In the genomic region with DNA sequence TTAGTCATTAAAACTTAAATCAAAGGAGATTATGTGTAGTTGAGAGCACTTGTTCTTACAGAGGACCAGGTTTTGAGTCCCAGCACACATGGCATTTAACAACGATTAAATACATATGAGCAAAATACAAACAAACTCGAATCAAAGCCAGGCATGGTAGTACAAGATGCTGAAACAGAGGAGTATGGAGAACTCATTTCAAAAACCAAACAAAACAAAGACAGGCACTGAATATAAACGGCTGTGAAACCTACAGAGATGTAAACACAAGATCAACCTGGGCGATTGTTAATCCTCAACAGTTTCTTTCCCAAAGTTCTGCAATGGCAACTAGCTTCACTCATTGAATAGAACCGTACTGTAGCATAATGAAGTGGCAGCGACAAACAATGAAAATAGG, we compare ENCODE assay signal across 9 mouse cellular contexts. TPM values are rescaled to one million over a fixed set of nuclear protein-coding genes. Genes with fewer than 3 reads are reported as not detected.
A peak's percentile ranks its signal among the peaks of the same experiment; 100 is the strongest.
DNase-seq lines count a peak whose midpoint lies in the region; ATAC-seq and TF ChIP-seq lines count a peak whose summit lies in the region.
"Had no signal": no experiment of that assay in that cellular context is flagged by ENCODE, and none has a peak within 500 bp of the region (broad histone marks: within the 10 kb centered on the region; RNA-seq: fewer than 3 reads in every experiment).

No protein-coding gene starts in this region.

- H3K27ac ChIP-seq in heart, embryonic 11.5 days (ENCODE audit: low read depth, low read length), result no peak overlapping the region
- no peak overlapping the region for H3K27ac ChIP-seq in ES-Bruce4 (ENCODE audit: insufficient read depth, low read length)
- H3K27ac ChIP-seq in hindbrain, embryonic 10.5 days, result peak overlapping the region; percentile 40; the same call in 1 of the 2 replicates
- H3K27ac ChIP-seq in liver, postnatal 0 days (ENCODE audit: low read depth), result peak overlapping the region; percentile 100

- H3K9ac ChIP-seq in heart, embryonic 11.5 days (ENCODE audit: low read depth, low read length), result no peak overlapping the region
- H3K9ac ChIP-seq in ES-Bruce4 (ENCODE audit: low read depth, poor library complexity, severe bottlenecking), result peak overlapping the region; percentile 98; the same call in 1 of the 2 replicates
- H3K9ac ChIP-seq in liver, postnatal 0 days (replicated peaks), result peak overlapping the region; percentile 99

- WGBS in heart, embryonic 11.5 days (ENCODE audit: insufficient replicate concordance), result 47% methylated on average over 6 of the region's 6 CpGs
- WGBS in hindbrain, embryonic 10.5 days, result 45% methylated on average over 6 of the region's 6 CpGs
- WGBS in liver, postnatal 0 days (ENCODE audit: insufficient replicate concordance), result 22% methylated on average over 6 of the region's 6 CpGs

- no peak for TF ChIP-seq CTCF in ES-Bruce4 (IDR thresholded peaks at IDR 0.05; ENCODE audit: low read depth, low read length)
- no peak for TF ChIP-seq CTCF in liver, postnatal 0 days (IDR thresholded peaks at IDR 0.05; ENCODE audit: low read depth)

- no peak for DNase-seq in heart, postnatal 4 days
- DNase-seq in hindbrain, embryonic 10.5 days (ENCODE audit: low spot score), result no peak
- DNase-seq in liver, postnatal 0 days, result no peak
- DNase-seq in adrenal gland, adult (ENCODE audit: inconsistent age in 2 of 2, low spot score in 1 of 2), result no peak
- DNase-seq in layer of hippocampus, adult 11-12 months (ENCODE audit: low spot score), result no peak
- no peak for DNase-seq in cerebellum, adult 11-12 months
- DNase-seq: kidney, adult 11 months had no signal

- no peaks in the 10 kb centered on the region for H3K9me3 ChIP-seq in heart, embryonic 11.5 days (replicated peaks; ENCODE audit: control insufficient read depth, low read length)
- no peaks in the 10 kb centered on the region for H3K9me3 ChIP-seq in ES-Bruce4 (replicated peaks; ENCODE audit: control insufficient read depth, insufficient read depth, low read length, poor library complexity, severe bottlenecking)
- peaks cover 7% of the 10 kb centered on the region; the same call in 1 of the 2 replicates for H3K9me3 ChIP-seq in hindbrain, embryonic 10.5 days
- no peaks in the 10 kb centered on the region for H3K9me3 ChIP-seq in liver, postnatal 0 days (ENCODE audit: low read length)

- H3K4me2 ChIP-seq in heart, embryonic 11.5 days, result peak overlapping the region; percentile 80
- H3K4me2 ChIP-seq in liver, postnatal 0 days (ENCODE audit: low read depth, low read length), result peak overlapping the region; percentile 84

- H3K4me3 ChIP-seq in heart, embryonic 11.5 days (ENCODE audit: low read depth, low read length), result peak overlapping the region; percentile 97
- no peak overlapping the region for H3K4me3 ChIP-seq in ES-Bruce4 (ENCODE audit: low read depth, low read length)
- peak overlapping the region; percentile 93 for H3K4me3 ChIP-seq in hindbrain, embryonic 10.5 days
- H3K4me3 ChIP-seq in liver, postnatal 0 days (ENCODE audit: low read depth, low read length), result peak overlapping the region; percentile 91

- TF ChIP-seq POLR2A in ES-Bruce4 (IDR thresholded peaks at IDR 0.05; ENCODE audit: insufficient read depth, low read length), result no peak

- no peaks in the 10 kb centered on the region for H3K36me3 ChIP-seq in heart, embryonic 11.5 days (ENCODE audit: control insufficient read depth, insufficient read depth, low read length)
- H3K36me3 ChIP-seq in ES-Bruce4 (ENCODE audit: control insufficient read depth, insufficient read depth, low read length, poor library complexity, severe bottlenecking), result no peaks in the 10 kb centered on the region
- H3K36me3 ChIP-seq in hindbrain, embryonic 10.5 days, result peaks cover 24% of the 10 kb centered on the region
- H3K36me3 ChIP-seq in liver, postnatal 0 days (replicated peaks; ENCODE audit: insufficient read depth, low read length), result no peaks in the 10 kb centered on the region

- peaks cover 15% of the 10 kb centered on the region for H3K4me1 ChIP-seq in heart, embryonic 11.5 days (ENCODE audit: control insufficient read depth, insufficient read depth, low read length)
- H3K4me1 ChIP-seq in ES-Bruce4 (ENCODE audit: control insufficient read depth, insufficient read depth, low read length), result no peaks in the 10 kb centered on the region
- H3K4me1 ChIP-seq in hindbrain, embryonic 10.5 days (replicated peaks), result peaks cover 18% of the 10 kb centered on the region
- H3K4me1 ChIP-seq in liver, postnatal 0 days (ENCODE audit: insufficient read depth), result peaks cover 29% of the 10 kb centered on the region

- ATAC-seq in heart, embryonic 11.5 days (replicated peaks; ENCODE audit: insufficient number of reproducible peaks, low FRiP score, low TSS enrichment), result no peak
- ATAC-seq in liver, postnatal 0 days, result no peak

- TF ChIP-seq EP300 in ES-Bruce4 (IDR thresholded peaks at IDR 0.05; ENCODE audit: insufficient read depth, low read depth, low read length), result no peak
- TF ChIP-seq EP300 in liver, postnatal 0 days (IDR thresholded peaks at IDR 0.05; ENCODE audit: low read depth), result no peak

- no peaks in the 10 kb centered on the region for H3K27me3 ChIP-seq in heart, embryonic 11.5 days (ENCODE audit: control insufficient read depth, insufficient read depth, low read length)
- no peaks in the 10 kb centered on the region for H3K27me3 ChIP-seq in ES-Bruce4 (ENCODE audit: control insufficient read depth, insufficient read depth, low read length, poor library complexity, severe bottlenecking)
- H3K27me3 ChIP-seq in hindbrain, embryonic 10.5 days (ENCODE audit: insufficient read depth, poor library complexity, severe bottlenecking), result no peaks in the 10 kb centered on the region
- H3K27me3 ChIP-seq in liver, postnatal 0 days (ENCODE audit: insufficient read depth, low read length), result no peaks in the 10 kb centered on the region

RNA-seq across cellular contexts. Expression of a gene that starts 1.8 kb away (rescaled TPM):
- 31.1 and 40.9 TPM in 2 replicates for polyA plus RNA-seq in heart, embryonic 11.5 days (2014; fragmentation: Nextera tagmentation; extraction: Ambion mirVana)
- total RNA-seq in heart, postnatal 4 days (2021), result 10 to 100 TPM; 92.5 to 97.5 TPM
- 54.0 and 58.9 TPM in 2 replicates for polyA plus RNA-seq in ES-Bruce4 (2011; ENCODE audit: insufficient read depth, insufficient read length, low read depth, missing spikeins)
- 34.5 and 39.9 TPM in 2 replicates for polyA plus RNA-seq in hindbrain, embryonic 10.5 days (2016; fragmentation: Nextera tagmentation; extraction: Ambion mirVana)
- 14.8 and 17.3 TPM in 2 replicates for polyA plus RNA-seq in liver, postnatal 0 days (2015; fragmentation: Nextera tagmentation; extraction: Ambion mirVana)

RNA-seq across cellular contexts. Expression of a gene that starts 36.1 kb away (rescaled TPM):
- 6.6 and 8.5 TPM in 2 replicates for polyA plus RNA-seq in heart, embryonic 11.5 days (2014; fragmentation: Nextera tagmentation; extraction: Ambion mirVana)
- 10 to 100 TPM; 13.9 to 14.6 TPM for total RNA-seq in heart, postnatal 4 days (2021)
- 1.3 TPM in 1 of 2 replicates, not detected in the other for polyA plus RNA-seq in ES-Bruce4 (2011; ENCODE audit: insufficient read depth, insufficient read length, low read depth, missing spikeins)
- polyA plus RNA-seq in hindbrain, embryonic 10.5 days (2016; fragmentation: Nextera tagmentation; extraction: Ambion mirVana), result 1.6 and 2.0 TPM in 2 replicates
- 112 and 113 TPM in 2 replicates for polyA plus RNA-seq in liver, postnatal 0 days (2015; fragmentation: Nextera tagmentation; extraction: Ambion mirVana)

Comparison
In these comparisons a context has a peak if more than half of its experiments do, and no peak if none do; other contexts are left out.
1. H3K27ac ChIP-seq: peak in hindbrain, embryonic 10.5 days (single experiment) and liver, postnatal 0 days (single experiment); none in heart, embryonic 11.5 days (single experiment) and ES-Bruce4 (single experiment).
2. RNA of a gene that starts 36.1 kb away (polyA plus RNA-seq): 112 to 113 TPM in liver, postnatal 0 days; 6.6 to 8.5 TPM in heart, embryonic 11.5 days, 1.6 to 2.0 TPM in hindbrain, embryonic 10.5 days and 1.3 TPM in ES-Bruce4; every median in the first group is over 10 times any median in the second.